Mouse (Mus musculus) T-helper 1 cell (primary cell): ENCODE measurements around the gene Neu2.

Source experiments
- in situ Hi-C: fragments of 300-600 bp; cut with MboI, MseI; formaldehyde crosslinking; loops from one replicate; pipeline ENCODE4 v1.15.1; 2025; ENCODE audit warnings: high pct_unique_total_duplicates

The Neu2 gene

DNA sequence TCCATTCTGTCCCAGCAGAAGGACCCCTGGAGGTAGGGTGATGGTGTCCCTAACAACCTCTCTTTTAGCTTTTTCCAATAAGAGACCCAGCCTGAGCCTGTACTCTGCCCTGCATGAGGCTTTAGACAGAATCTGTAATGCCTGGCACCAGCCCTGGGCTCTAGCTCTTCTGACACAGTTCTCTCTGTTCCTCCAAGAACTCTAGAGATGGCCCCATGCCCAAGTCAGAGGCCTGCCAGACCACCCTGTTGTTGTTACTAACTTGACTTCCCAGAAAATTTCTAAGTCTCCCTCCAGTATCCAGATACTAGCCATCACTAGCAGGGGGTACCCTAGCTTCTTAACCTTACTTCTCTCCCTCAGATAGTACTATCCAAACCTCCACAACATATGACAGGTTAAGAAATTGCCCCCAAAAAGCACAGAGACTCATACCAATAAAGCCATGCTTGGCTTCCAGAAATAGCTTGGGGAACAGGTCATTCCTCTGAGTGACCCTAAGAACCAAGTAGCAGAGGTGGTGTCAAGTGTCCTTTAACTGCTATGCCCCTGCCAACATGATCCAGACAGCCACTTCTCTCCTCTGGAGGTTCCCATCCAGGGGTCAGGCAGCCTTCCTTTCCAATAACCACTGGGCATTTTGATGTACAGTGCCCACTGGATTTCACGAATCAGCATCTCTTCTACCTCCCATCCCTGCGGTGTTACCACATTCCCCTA, 105.0 kb downstream of the Neu2 start:
- in situ Hi-C loops: no loop called here

GRCm38 (mm10) chr1:87620211-87620668, 110.6 kb downstream of the Neu2 start, which contains the start of gene Inpp5d:
Gene Inpp5d (plus strand): TSS chr1:87620312.
- in situ Hi-C loops: loop anchor here (10.0 kb wide), 1 partner anchor 1175 kb away; no protein-coding TSS in a partner anchor

GRCm38 (mm10) chr1:87620693-87621092, 111.0 kb downstream of the Neu2 start:
- in situ Hi-C loops: loop anchor here (10.0 kb wide), 1 partner anchor 1176 kb away; no protein-coding TSS in a partner anchor

DNA sequence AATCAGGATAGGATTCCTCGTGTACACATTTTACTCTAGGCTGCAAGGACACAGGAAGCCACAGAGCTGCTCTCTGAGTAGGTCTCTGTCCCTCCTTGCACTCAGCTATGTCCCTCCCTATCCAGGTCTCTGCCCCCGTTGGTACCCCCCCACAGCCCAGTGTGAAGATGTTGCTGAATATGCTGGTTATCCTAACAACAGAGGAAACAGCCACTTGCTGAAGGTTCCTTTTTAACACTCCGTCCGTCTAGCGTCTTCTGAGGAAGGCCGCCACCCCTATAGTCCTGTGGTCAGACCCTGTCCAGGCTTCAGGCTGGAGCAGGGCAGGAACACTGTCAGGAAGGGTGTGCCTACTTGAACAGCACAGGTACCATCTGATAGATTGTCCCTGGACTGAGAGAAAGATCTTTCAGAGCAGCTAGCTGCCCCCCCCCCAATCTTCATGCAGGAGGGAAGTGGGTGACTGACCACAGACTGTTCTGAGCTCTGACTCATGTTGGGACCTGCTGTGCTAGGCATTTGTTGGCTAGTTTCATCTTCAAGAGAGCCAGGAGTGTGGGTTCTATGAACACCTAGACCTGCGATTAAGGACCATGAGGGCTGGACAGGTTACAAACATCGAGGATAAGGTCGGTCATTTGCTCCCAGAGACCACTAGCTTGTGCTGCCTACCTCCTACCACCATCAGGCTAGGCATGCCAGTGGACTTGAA, 111.6 kb downstream of the Neu2 start:
- in situ Hi-C loops: loop anchor here (10.0 kb wide), 1 partner anchor 1177 kb away; no protein-coding TSS in a partner anchor

DNA sequence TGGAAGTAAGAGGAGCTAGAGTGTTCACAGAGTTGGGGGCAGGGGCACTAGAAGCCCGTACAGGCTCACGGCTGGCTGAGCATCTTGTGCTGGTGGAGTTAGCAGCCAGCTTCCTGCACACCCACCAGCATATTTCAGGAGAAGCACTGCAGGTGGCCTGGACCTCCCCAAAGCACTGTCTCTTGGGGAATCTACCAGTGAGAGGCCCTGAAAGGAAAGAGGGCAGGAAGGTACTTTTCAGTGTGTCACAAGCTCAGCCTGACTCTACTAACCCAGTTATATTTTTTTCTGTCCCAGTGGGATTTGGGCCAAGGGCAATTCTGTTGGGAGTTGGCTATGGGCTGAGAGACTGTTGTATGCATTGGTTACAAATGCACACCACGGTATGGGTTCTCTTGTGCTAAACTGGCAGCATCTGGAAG, 112.2 kb downstream of the Neu2 start:
- in situ Hi-C loops: loop anchor here (10.0 kb wide), 1 partner anchor 1177 kb away; no protein-coding TSS in a partner anchor

GRCm38 (mm10) chr1:87623977-87624666, 114.4 kb downstream of the Neu2 start:
- in situ Hi-C loops: loop anchor here (10.0 kb wide), 1 partner anchor 1179 kb away; no protein-coding TSS in a partner anchor

DNA sequence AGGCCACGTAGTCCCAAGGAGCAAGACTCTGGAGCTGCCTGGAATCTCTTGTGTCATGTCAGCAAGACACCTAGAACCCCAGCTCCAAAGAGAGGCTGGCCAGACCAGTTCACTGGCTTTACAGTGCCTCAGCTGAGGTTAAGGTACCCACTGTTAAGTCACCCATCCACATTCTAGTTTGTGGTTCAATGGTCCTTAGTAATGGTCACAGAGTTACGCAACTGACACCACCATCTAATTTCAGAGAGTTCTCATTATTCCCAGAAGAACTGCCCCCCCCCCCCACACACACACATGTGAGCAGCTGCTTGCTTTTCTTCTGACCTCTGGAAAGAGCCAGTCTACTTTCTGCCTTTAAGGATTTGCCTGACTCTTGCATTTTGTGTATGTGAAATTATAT, 115.1 kb downstream of the Neu2 start:
- in situ Hi-C loops: loop anchor here (10.0 kb wide), 1 partner anchor 1180 kb away; no protein-coding TSS in a partner anchor

GRCm38 (mm10) chr1:87625254-87626025, 115.8 kb downstream of the Neu2 start:
- in situ Hi-C loops: loop anchor here (10.0 kb wide), 1 partner anchor 1181 kb away; no protein-coding TSS in a partner anchor

- in situ Hi-C loops: loop anchor here (10.0 kb wide), 1 partner anchor 1182 kb away; no protein-coding TSS in a partner anchor
These were observed 116.7 kb downstream of the Neu2 start for GRCm38 (mm10) chr1:87626344-87626743.

GRCm38 (mm10) chr1:87628085-87628484, 118.4 kb downstream of the Neu2 start:
- in situ Hi-C loops: loop anchor here (10.0 kb wide), 1 partner anchor 1183 kb away; no protein-coding TSS in a partner anchor

DNA sequence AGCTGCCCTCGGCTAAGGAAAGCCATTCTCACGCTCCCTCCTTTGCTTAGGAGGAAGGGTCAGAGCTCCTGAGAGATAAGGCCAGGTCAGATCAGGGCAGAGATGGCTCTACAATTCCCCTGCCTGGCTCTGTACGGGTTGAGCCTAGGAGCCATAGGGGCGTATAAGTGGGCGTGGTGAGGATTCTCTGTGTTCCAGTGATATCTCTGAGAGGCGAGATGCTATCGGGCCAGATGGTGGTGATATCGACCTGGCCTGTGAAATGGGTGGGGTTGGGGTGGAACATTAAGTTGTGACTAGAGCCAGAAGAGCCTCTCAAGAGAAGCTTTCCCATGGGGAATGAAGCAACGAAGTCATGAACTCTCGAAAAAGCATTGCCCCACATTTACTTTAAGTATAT, 121.9 kb downstream of the Neu2 start:
- in situ Hi-C loops: no loop called here

- in situ Hi-C loops: no loop called here
These were observed 122.5 kb downstream of the Neu2 start for GRCm38 (mm10) chr1:87632163-87632562.

- in situ Hi-C loops: no loop called here
These were observed 127.0 kb downstream of the Neu2 start for GRCm38 (mm10) chr1:87636716-87637117.

DNA sequence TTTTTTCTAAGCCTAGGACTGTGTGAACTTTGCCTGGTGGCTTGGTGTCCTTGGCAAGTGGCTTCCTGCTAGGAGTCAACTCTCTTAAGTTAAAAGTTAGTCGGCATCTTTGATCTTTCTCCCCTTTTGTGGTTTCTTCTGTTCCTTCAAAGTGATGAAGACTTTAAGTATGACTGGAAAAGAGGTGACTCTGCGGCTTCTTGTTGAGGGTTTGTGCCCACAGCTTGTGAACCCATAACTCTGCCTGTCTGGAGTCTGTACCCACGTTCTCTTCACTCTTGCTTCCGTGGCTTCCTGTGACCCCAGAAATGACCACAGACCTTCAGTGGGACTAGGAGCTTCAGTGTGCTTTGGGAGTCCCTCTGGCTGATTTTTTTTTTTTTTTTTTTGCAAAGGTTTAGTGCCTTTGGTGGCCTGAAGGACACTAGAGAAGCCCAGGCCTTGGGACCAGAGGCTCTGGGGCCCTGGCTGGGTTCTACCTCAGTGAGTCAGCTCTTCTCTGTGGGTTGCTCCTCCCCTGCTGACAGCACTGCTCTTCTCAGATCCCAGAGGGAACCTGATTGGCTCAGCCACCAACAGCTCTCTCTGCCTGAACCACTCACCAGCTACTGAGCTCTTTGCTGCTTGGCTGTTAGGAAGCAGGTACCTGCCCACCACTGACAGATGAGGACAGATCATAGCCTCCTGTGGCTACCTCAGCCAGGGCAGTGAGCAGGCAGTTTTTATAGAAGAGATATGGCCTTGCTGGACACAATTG, 127.6 kb downstream of the Neu2 start:
- in situ Hi-C loops: no loop called here

- in situ Hi-C loops: no loop called here
These were observed 128.3 kb downstream of the Neu2 start for GRCm38 (mm10) chr1:87637878-87638600.

DNA sequence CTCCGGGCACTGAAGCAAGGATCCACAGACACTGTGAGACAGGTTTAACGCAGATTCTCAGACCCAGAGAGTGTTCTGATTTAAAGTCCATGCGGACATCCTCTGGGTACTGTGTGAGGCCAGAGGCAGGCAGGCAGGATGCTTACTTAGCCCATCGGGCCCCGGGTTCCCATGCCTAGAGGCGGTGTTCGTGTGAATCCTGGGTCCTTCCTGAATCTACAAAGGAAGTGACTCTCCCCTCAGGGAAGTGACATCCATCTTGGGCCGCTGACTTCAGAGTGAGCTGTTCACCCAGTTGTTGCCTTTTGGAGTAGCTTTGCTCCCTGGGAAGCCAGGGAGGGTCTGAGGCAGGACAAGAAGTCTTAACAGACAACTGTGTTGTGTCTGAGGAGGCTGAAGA, 130.0 kb downstream of the Neu2 start:
- in situ Hi-C loops: no loop called here

- in situ Hi-C loops: no loop called here
These were observed 130.5 kb downstream of the Neu2 start for GRCm38 (mm10) chr1:87640165-87640661.

DNA sequence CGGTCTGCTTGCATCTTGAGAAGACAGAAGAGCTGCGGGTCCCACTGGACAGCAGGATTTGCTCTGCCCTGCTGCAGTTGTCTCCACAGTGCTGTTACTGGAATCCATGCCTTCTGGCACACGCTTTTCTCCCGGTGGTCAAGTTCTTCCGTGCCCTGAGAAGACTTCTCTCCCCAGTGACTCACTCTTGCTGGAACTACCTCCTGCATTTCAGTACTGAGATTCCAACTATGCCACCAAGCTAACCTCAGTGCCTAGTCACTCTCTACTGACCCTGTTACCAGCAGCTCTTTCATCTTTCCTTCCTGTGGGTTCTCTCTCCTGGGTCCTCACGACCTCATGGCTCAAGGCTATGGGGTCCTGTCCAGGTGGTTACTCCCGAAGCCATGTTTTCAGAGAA, 133.3 kb downstream of the Neu2 start:
- in situ Hi-C loops: no loop called here

GRCm38 (mm10) chr1:87645041-87645440, 135.4 kb downstream of the Neu2 start:
- in situ Hi-C loops: no loop called here
